Mouse (Mus musculus) liver, embryonic 12.5 days (tissue): ENCODE measurements around the gene Cwc25. TPM values are rescaled to one million over a fixed set of nuclear protein-coding genes. Genes with fewer than 3 reads are reported as not detected.

Source experiments
- ATAC-seq: fragments of 200-750 bp; cut with Nextera tagmentation; 2 replicates; pipeline ENCODE4 v1.8.0; 2017; ENCODE audit warnings: moderate number of reproducible peaks, mild to moderate bottlenecking, moderate library complexity
- H3K27ac ChIP-seq: fragments of 300-500 bp; sonication (generic); 2 replicates; pipeline ENCODE4 v1.5.1; 2016; ENCODE audit warnings: mild to moderate bottlenecking
- H3K27me3 ChIP-seq: fragments of 300-500 bp; sonication (generic); replicated peaks from 2 replicates; pipeline ENCODE4 v1.6.1; 2016; ENCODE audit warnings: mild to moderate bottlenecking, moderate library complexity
- H3K36me3 ChIP-seq: fragments of 300-500 bp; sonication (generic); 2 replicates; pipeline ENCODE4 v1.6.1; 2016; ENCODE audit warnings: mild to moderate bottlenecking, moderate library complexity
- H3K4me1 ChIP-seq: fragments of 300-500 bp; sonication (generic); 2 replicates; pipeline ENCODE4 v1.6.1; 2016
- H3K4me2 ChIP-seq: fragments of 300-500 bp; sonication (generic); 2 replicates; pipeline ENCODE4 v1.6.1; 2016; ENCODE audit warnings: mild to moderate bottlenecking, moderate library complexity
- H3K4me3 ChIP-seq: fragments of 300-500 bp; sonication (generic); 2 replicates; pipeline ENCODE4 v1.5.1; 2016; ENCODE audit warnings: mild to moderate bottlenecking, moderate library complexity
- H3K9ac ChIP-seq: fragments of 300-500 bp; sonication (generic); 2 replicates; pipeline ENCODE4 v1.6.1; 2016; ENCODE audit warnings: mild to moderate bottlenecking, moderate library complexity
- H3K9me3 ChIP-seq: fragments of 300-500 bp; sonication (generic); replicated peaks from 2 replicates; pipeline ENCODE4 v1.6.1; 2016; ENCODE audit warnings: mild to moderate bottlenecking, moderate library complexity
- WGBS: fragments of 180-500 bp; shearing (Covaris S2); methylation state at CpG from one replicate; pipeline ENCODE4 v1.1.7; 2016; ENCODE audit not compliant: insufficient replicate concordance; 5-methylcytosine and 5-hydroxymethylcytosine counted together
- polyA plus RNA-seq: library from polyadenylated mRNA; unstranded; fragments of >200 nt; fragmentation: Nextera tagmentation; extraction: Ambion mirVana; gene quantifications from 2 replicates; pipeline ENCODE4 v1.2.1, GENCODE M21; 2016

Gene Cwc25
- polyA plus RNA-seq, 1 experiment from 2014 or later: 10.7 TPM

DNA sequence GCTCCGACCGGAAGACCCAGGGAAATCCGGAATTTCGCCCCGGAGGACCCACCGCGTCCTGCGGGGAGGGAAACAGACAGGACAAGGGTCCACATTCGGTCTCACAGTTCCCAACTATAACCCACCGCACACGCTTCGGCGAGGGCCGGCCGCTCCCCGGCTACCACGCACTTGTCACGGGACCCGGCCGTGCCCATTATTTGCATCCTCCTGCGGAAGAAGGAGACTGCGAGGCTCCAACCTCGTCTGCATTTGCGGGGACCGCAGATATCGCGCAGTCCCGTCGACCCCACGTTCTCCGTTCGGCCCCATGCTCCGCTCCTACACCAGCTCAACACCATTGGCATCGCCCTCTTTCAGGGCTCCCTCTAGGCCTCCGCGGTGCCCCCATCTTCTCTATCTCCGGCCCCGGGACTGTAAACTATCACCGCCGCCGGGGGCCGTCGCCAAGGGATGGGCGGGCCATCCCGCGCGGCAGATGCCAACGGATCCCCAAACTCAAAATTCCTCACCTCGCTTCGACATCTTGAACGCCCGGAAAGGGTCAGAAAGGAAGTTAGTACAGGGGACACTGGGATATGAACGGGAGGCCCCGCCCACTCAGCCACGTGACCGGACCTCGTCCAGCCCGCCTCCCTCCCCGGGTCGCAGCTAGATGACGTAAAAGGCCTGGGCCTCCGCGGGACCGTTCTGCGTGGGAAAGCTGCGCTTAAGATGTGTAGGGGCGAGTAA lies 15.6 kb upstream of the Cwc25 start, which contains the start of gene Rpl23:
Rpl23 (minus strand) TSS at position 606 of the 732 bp plus-strand sequence.
- Histone ChIP-seq H3K4me3 (peak within 1 kb of the TSS; percentile 80), H3K9me3 (no peaks in the 10 kb centered on the region), H3K36me3 (peaks cover 49% of the 10 kb centered on the region), H3K9ac (peak within 1 kb of the TSS; percentile 91), H3K4me1 (peaks cover 36% of the 10 kb centered on the region), H3K4me2 (peak within 1 kb of the TSS; percentile 74), H3K27me3 (no peaks in the 10 kb centered on the region; the same call in 1 of the 2 replicates), H3K27ac (peak within 1 kb of the TSS; percentile 88)
- under 1% methylated on average over 67 of the region's 67 CpGs for WGBS
- peak; percentile 90 for ATAC-seq

DNA sequence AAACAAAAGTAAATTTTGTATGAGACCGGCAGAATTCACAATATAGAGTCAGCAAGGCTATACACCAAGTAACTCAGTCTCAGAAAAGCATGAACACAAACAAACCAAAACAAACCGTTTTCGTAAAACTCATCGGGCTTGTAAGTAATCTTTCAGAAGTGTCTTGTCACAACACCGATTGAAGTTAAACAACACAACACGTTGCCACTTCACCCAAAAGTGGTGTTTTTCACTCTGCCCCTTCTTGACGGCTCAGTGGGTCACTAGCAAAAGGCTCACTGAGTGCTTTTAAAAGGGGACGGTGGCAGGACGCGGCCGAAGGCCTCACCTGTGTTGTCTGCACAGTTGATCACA lies 15.1 kb upstream of the Cwc25 start:
- Histone ChIP-seq H3K27ac (peak overlapping the region; percentile 88), H3K4me1 (peaks cover 36% of the 10 kb centered on the region), H3K9me3 (no peaks in the 10 kb centered on the region), H3K27me3 (no peaks in the 10 kb centered on the region), H3K9ac (peak overlapping the region; percentile 91), H3K4me3 (peak overlapping the region; percentile 80), H3K36me3 (peaks cover 54% of the 10 kb centered on the region), H3K4me2 (peak overlapping the region; percentile 74)
- under 1% methylated on average over 11 of the region's 11 CpGs for WGBS
- ATAC-seq: no peak

DNA sequence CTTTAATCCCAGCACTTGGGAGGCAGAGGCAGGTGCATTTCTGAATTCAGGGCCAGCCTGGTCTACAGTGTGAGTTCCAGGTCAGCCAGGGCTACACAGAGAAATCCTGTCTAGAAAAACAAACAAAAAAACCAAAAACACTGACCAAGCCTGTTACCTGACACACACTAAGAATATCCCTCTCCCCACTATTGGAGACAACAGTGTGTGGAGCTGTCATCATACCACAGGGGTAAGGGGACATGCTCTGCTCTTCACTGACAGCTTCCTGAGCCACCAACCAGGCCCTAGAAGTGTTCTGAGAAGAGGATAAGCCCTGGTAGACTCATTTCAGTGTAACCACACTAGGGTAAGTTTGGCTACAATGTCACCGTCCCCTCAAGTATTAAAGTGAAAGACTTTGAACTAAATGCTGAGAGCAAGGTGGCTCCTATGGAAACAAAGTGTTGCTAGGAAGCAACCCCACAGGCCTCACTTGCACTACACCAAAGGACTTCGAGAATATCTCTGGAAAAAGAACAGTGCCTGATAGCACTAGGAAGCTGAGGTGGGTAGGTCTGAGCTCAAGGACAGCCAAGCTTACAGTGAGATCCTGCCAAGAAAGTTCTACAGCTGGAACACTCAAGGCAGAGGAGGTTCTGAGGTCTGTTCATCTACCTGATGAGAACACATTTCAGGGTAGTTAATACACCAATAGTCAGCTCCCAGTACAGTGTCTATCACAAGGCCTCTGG lies 13.8 kb upstream of the Cwc25 start:
- H3K9ac ChIP-seq: peak overlapping the region; percentile 91
- H3K27me3 ChIP-seq: no peaks in the 10 kb centered on the region
- H3K9me3 ChIP-seq: no peaks in the 10 kb centered on the region
- peak overlapping the region; percentile 80 for H3K4me3 ChIP-seq
- peaks cover 47% of the 10 kb centered on the region for H3K4me1 ChIP-seq
- WGBS: 37% methylated on average over 2 of the region's 2 CpGs
- H3K27ac ChIP-seq: peak overlapping the region; percentile 88
- H3K4me2 ChIP-seq: peak overlapping the region; percentile 74
- no peak for ATAC-seq
- peaks cover 67% of the 10 kb centered on the region for H3K36me3 ChIP-seq

DNA sequence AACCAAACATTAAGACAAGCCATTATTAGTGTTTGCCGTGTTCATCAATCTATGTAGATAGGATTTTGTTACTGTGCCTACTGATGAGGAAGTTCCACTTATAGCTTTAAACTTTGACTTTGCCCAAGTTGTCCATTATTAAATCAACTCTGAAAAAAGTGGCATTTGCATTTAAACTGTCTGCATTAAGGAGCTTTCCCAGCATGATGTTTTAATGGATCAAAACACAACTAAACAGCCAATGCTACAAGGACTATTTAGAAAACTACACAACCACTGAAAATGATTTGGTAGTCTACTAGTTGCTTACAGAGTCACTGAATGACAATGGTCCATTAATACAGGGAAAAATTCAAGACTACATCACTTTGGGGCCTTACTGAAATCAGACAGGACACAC lies 12.6 kb upstream of the Cwc25 start:
- Histone ChIP-seq H3K27ac (peak overlapping the region; percentile 71), H3K4me2 (peak overlapping the region; percentile 43), H3K27me3 (no peaks in the 10 kb centered on the region), H3K9ac (peak overlapping the region; percentile 30; the same call in 1 of the 2 replicates), H3K9me3 (no peaks in the 10 kb centered on the region), H3K36me3 (peaks cover 65% of the 10 kb centered on the region), H3K4me3 (peak overlapping the region; percentile 33), H3K4me1 (peaks cover 47% of the 10 kb centered on the region)
- no peak for ATAC-seq
- WGBS: 79% methylated on average over 1 of the region's 1 CpGs

DNA sequence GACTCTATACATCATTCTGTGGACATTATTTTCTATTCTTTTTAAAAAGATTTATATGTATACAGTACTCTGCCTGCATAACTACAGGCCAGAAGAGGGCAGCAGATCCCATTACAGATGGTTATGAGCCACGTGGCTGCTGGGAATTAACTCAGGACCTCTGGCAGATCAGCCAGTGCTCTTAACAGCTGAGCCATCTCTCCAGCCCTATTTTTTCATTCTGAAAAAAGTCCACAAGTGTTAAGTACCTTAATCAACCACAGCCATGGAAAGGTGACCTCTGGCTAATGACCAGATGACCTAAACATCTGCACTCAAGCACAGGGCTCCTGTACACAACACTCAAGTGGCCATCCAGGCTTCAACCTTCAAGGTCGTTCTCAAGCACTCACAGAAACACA lies 10.8 kb upstream of the Cwc25 start:
- Histone ChIP-seq H3K4me2 (no peak overlapping the region), H3K4me3 (no peak overlapping the region), H3K27ac (peak overlapping the region; percentile 29; the same call in 1 of the 2 replicates), H3K36me3 (peaks cover 65% of the 10 kb centered on the region), H3K9ac (no peak overlapping the region), H3K9me3 (no peaks in the 10 kb centered on the region), H3K4me1 (peaks cover 37% of the 10 kb centered on the region), H3K27me3 (no peaks in the 10 kb centered on the region)
- 43% methylated on average over 2 of the region's 2 CpGs for WGBS
- ATAC-seq: no peak; the same call in 1 of the 2 replicates

DNA sequence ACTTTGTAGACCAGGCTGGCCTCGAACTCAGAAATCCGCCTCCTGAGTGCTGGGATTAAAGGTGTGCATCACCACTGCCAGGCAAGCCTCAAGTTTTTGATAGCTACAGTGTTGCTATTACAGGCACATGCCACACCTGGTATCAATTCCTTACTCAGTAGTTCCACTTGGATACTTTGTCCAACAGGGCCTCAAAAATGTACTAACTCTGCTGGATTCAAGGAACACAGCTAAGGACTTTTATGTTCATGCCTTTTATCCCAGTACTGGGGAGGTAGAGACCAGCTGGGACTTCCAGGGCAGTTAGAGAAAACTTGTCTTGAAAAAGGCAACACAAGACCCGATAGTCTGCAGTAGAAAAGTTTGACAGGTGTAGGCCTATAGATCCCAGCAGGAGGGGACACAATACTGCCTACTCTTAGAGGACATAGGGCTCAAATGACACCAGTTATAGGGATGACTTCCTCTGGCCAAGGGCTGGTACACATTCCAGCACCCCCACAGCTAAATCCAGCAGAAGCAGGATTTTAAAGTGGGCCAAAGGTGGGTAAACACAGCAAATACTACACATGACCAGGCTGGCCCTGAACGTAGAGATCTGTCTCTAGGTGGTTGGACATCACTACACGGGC lies 10.3 kb upstream of the Cwc25 start:
- Histone ChIP-seq H3K27me3 (no peaks in the 10 kb centered on the region), H3K9ac (no peak overlapping the region), H3K4me3 (no peak overlapping the region), H3K4me2 (no peak overlapping the region), H3K4me1 (peaks cover 37% of the 10 kb centered on the region), H3K27ac (peak overlapping the region; percentile 55), H3K9me3 (no peaks in the 10 kb centered on the region), H3K36me3 (peaks cover 65% of the 10 kb centered on the region)
- ATAC-seq: peak; percentile 40
- WGBS: 55% methylated on average over 5 of the region's 5 CpGs

DNA sequence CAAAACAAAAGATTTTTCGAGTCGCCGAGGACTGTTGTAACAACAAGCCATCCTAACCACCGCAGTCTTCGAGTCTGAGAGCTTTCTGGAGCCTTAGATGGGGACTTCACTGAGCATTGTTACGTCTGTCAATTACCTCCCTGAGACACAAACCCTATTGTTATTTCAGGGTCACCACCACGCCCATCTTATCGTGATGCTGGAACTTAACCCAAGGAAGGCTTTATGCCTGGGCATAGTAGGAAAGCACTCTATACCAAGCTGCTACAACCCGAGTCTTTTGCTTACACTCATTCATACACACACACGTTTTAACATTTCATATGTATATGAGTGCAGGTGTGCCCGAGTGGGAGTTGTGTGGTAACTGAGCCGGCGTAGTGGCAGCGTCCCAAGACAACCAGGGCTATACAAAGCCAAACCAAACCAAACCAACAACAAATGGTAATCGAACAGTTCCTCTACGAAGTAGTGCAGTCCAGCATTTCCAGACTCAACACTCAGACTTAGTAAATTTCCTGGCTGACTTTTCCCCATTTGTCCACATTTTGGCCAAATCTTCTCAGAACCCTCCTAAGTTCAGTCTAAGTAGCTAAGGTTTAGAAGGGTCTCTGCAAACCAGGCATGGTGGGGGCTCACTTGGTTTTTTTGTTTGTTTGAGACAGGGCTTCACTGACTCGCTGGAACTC lies 9.6 kb upstream of the Cwc25 start, which contains the start of gene 1700001P01Rik:
1700001P01Rik (minus strand) TSS at position 111 of the 689 bp plus-strand sequence.
- H3K9ac ChIP-seq: no peak within 1 kb of the TSS
- H3K4me3 ChIP-seq: no peak within 1 kb of the TSS
- peaks cover 58% of the 10 kb centered on the region for H3K36me3 ChIP-seq
- no peak for ATAC-seq
- WGBS: 41% methylated on average over 17 of the region's 17 CpGs
- no peak within 1 kb of the TSS for H3K4me2 ChIP-seq
- H3K27ac ChIP-seq: peak within 1 kb of the TSS; percentile 55
- H3K4me1 ChIP-seq: peaks cover 34% of the 10 kb centered on the region
- no peaks in the 10 kb centered on the region for H3K9me3 ChIP-seq
- H3K27me3 ChIP-seq: no peaks in the 10 kb centered on the region

DNA sequence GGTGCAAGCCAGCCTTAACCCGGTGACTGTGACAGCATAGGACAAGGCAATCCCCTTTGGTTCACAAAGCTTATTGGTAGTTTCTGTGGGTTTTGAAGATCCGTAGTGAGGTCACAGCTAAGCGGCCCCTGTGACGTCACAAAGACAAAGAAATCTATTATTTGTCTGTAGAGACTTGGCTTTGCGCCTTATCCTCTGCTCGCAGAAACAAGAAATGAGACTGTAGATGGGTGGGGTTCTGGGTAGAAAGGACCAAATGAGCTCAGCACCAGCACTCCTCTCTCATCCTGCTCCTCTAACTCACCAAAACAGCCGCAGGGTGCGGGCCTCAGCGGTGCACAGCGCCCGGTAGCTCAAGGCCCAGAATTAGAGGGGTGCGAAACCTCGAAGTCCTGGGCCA lies 8.8 kb upstream of the Cwc25 start:
- no peaks in the 10 kb centered on the region for H3K27me3 ChIP-seq
- 68% methylated on average over 13 of the region's 13 CpGs for WGBS
- H3K36me3 ChIP-seq: peaks cover 51% of the 10 kb centered on the region
- no peak for ATAC-seq
- no peak overlapping the region for H3K4me2 ChIP-seq
- H3K27ac ChIP-seq: no peak overlapping the region
- no peak overlapping the region for H3K4me3 ChIP-seq
- H3K4me1 ChIP-seq: peaks cover 26% of the 10 kb centered on the region
- H3K9ac ChIP-seq: no peak overlapping the region
- H3K9me3 ChIP-seq: no peaks in the 10 kb centered on the region

DNA sequence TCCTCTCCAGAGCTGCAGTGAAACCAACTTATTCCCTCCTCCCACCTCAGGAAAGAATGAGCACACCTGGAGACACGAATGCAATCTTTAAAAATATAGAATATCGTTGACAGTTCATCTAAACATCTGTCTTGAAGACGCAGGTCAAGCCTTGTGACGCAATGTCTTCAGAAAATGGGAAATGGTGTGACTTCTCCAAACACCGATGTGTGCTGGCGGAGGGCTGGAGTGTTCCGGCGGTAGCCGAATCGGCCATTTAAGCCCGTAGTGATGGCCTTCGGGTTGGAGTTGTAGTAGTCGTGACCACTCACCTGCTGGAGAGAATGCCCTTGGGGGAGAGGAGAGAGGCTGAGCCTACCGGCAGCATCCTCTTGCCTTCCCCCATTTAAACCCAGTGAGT lies 5.1 kb upstream of the Cwc25 start:
- Histone ChIP-seq H3K36me3 (peaks cover 14% of the 10 kb centered on the region), H3K4me1 (peaks cover 16% of the 10 kb centered on the region), H3K4me2 (no peak overlapping the region), H3K27me3 (0 out of 2 replicates have a peak, but pooled peaks cover 4% of the 10 kb centered on the region), H3K4me3 (no peak overlapping the region), H3K9me3 (no peaks in the 10 kb centered on the region), H3K9ac (no peak overlapping the region), H3K27ac (no peak overlapping the region)
- WGBS: 67% methylated on average over 14 of the region's 14 CpGs
- ATAC-seq: no peak

DNA sequence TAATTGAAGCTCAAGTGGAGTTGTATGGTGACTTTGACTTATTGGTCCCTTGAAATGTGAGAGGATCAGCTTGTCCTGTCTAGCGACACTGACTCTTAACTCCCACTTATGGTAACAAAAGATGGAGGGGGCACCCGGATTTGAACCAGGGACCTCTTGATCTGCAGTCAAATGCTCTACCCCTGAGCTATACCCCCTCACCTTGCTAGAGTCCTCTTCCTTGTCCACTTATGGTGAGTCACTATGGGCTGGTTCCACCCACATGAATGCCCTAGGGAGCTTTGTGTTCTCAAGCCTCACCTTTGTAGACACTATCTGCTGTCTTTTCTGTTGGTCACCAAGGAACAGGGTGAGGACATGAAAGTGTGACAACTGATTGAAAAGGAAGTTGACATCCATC lies 3.3 kb upstream of the Cwc25 start:
- Histone ChIP-seq H3K27me3 (0 out of 2 replicates have a peak, but pooled peaks cover 4% of the 10 kb centered on the region), H3K36me3 (no peaks in the 10 kb centered on the region), H3K27ac (no peak overlapping the region), H3K9ac (no peak overlapping the region), H3K4me3 (no peak overlapping the region), H3K4me1 (peaks cover 19% of the 10 kb centered on the region), H3K9me3 (no peaks in the 10 kb centered on the region), H3K4me2 (no peak overlapping the region)
- ATAC-seq: no peak
- WGBS: 27% methylated on average over 2 of the region's 2 CpGs

DNA sequence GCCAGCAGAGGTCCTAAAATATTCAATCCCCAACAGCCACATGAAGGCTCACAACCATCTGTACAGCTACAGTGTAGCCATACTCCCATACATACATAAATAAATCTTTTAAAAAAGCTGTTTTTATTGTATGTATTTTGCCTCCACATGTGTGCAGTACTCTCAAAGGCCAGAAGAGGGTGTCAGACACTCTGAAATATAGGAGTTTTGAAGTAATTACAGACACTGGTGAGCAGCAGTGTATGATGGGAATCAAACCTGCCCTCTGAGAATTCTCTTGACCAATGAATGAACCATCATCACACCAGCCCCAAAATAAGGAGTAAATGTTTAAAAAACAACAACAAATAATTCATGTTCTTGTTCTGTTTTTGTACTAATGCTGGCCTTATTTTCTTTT lies 4.7 kb downstream of the Cwc25 start:
- H3K36me3 ChIP-seq: peaks cover 76% of the 10 kb centered on the region
- no peak overlapping the region for H3K9ac ChIP-seq
- H3K27me3 ChIP-seq: no peaks in the 10 kb centered on the region
- H3K9me3 ChIP-seq: no peaks in the 10 kb centered on the region
- ATAC-seq: no peak
- H3K4me2 ChIP-seq: no peak overlapping the region
- no peak overlapping the region for H3K4me3 ChIP-seq
- H3K27ac ChIP-seq: no peak overlapping the region
- peaks cover 19% of the 10 kb centered on the region for H3K4me1 ChIP-seq
